Mouse (Mus musculus) adrenal gland, postnatal 4 days (tissue): ENCODE data around the gene Olfml3. TPM values are rescaled to one million over a fixed set of nuclear protein-coding genes. Genes with fewer than 3 reads are reported as not detected.

Experiments used
- DNase-seq, 2 experiments: peaks; one replicate each; pipeline ENCODE4 v3.0.0; 2021 to 2022; ENCODE audit warnings: low spot score in 2 of 2, mixed read lengths in 2 of 2
- long read RNA-seq, 2 experiments: library from polyadenylated mRNA; stranded (forward); transcript quantifications; one replicate each; pipeline ENCODE4 v2.0.0; 2021
- total RNA-seq, 2 experiments: library from RNA; stranded (reverse); gene quantifications; 2 replicates each; pipeline ENCODE4 v1.2.3; 2021

Olfml3 gene
- 10 to 100 TPM; 31.6 to 33.6 TPM for total RNA-seq
- long read RNA-seq, experiment 1, full-length matches to known transcripts, result 36 of 39 reads
- long read RNA-seq, experiment 1, partial matches to known transcripts, result 0 of 39 reads
- long read RNA-seq, experiment 1, other reads (novel, unspliced or antisense), result 3 of 39 reads
- long read RNA-seq, experiment 2, full-length matches to known transcripts, result 44 of 48 reads
- long read RNA-seq, experiment 2, partial matches to known transcripts, result 0 of 48 reads
- long read RNA-seq, experiment 2, other reads (novel, unspliced or antisense), result 4 of 48 reads

DNA sequence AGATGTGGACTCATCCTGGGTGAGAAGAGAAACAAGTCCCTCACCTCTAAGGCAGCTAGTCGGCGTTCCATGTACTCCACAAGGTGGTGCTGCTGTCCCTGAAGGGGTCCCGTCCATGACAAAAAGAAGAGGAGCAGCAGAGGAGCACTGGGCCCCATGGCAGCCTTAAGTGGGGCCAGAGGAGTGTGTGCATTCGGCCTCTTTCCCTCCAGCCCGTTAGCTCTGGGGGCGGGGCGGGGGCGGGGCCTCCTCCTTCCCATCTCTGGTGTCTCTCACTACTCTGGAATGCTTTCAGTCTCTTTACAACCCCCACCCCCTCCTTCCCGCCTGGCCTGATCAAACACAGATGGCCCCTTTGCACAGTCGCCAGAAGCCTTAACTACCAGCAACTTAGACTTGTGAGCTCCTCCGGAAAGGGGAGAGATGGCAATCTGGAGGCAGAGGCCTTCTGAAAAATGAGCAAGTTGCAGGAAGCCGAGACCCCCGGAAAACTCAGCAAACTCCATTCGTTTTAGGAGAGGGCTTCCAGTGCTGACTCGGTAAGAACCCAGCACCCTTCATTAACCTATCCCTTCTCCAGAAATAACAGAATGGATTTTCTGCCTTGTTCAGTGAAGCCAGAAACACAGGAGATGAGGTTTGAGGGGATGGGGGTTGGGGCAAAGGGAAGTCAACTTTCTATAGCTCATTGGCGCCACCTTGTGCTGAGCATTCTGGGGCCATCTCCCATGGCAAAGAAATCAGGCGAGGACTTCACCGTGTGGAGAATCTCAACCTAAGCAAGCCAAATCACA is at the start of gene Olfml3:
Gene Olfml3 (minus strand): TSS at position 224 of the 794 bp plus-strand sequence.
- DNase-seq, result peak; percentile 56 to 74

DNA sequence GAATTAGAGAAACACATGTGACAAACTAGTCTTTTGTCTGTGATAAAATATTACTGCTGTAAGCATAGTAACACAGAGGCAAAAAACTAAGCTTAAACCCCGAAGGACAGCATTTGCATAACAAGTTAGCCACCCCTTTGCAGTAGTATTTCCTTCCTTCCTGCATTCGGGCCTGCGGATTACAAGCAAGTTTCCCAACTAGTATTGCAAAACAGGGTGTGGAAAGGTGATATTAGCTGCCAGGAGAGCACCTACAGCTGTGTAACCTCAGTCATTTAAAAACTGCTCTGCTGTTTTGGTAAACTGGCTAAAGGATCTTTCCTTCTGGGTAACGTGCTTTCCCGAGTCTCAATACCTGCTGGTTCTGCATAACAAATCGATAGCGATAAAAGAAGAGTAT is 49.4 kb upstream of the Olfml3 start:
- DNase-seq, result no peak

DNA sequence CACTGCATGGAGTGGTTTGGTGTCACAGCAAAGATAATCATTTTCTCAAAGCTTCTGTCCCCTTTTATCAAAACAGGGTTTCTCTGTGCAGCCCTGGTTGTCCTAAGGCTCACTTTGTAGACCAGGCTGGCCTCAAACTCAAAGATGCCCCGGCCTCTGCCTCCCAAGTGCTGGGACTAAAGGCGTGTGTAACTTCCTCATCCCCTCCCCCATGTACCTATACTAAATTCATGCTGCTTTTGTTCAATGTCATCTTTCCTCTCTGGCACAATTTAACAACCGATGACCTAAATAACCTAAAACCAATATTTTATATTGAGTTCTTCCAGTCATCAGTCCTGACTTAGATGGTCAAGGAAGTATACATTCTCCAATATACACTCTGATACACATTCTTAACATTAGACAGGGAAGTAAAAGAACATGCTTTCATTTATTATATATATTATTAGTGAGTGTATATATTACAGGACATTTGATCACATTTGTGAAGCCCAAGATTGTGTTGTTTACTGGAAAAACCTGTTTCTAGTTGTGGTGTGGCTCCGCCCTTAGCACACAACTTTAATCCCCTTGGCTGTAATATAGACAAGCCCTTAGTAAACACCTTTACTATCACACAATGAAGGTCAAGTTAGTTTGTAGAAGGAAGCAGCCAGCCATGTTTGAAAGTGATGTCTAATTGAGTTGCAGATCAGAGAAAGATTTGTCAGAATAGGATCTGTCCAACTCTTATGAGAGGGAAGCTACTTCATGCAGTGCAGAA is 45.2 kb upstream of the Olfml3 start:
- DNase-seq, result no peak

- no peak for DNase-seq
These were observed 43.0 kb upstream of the Olfml3 start for GRCm38 (mm10) chr3:103780777-103781176.

DNA sequence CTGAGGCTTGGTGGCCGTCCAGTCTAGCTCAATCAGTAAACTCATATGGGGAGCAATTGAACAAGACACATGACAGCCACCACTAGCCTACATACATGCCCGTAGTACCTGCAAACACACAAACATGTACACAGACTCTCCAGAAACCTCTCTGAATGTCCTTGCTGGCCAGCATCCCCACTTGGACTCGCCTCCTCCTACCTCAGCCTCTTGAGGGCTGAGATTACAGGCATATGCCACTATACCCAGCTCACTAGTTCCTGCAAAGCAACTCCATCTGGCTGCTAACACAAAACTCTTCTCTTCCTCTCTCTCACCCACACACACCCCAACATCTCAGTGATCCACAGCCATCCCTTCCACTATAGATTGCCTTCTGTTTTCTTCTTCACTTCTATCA is 42.5 kb upstream of the Olfml3 start:
- no peak for DNase-seq

DNA sequence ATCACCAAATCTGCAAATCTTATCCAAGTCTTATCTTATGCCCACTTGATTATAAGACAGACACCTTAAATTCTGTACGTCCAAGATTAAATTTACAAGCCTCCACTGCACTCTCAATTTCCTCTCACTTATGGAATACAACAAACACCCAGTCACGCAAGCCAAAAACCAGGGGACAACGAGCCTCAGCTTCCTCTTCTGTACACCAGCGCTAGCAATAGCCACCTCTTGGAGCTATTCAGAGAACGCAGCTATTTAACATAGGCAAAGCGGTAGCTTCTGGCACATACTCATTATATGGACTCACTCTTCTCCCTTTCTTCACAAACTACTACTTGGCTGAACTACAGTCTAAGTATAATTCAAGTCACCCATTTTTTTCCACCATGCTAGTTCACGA is 41.4 kb upstream of the Olfml3 start:
- no peak for DNase-seq

DNA sequence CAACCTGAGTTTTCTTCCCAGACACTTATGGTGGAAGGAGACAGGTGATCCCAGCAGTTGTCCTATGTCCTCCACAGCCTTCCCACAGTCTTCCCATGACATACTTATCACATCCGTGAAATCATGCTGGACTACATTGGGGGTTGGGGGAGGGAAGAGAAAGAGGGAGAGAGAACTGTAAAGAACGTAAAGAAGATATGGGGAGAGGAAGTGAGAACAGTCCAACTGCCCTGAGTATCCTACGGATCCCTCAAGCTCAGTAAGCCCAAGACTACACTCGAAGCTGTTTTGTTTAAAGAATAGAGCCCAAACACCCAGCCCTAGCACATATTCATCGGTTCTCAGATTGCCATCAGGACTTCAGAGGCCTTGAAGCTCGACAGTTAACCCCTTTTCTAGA is 40.9 kb upstream of the Olfml3 start:
- no peak for DNase-seq

- no peak for DNase-seq
These were observed 40.1 kb upstream of the Olfml3 start for GRCm38 (mm10) chr3:103777940-103778339.

GRCm38 (mm10) chr3:103774009-103774408 is 36.2 kb upstream of the Olfml3 start:
- no peak for DNase-seq

DNA sequence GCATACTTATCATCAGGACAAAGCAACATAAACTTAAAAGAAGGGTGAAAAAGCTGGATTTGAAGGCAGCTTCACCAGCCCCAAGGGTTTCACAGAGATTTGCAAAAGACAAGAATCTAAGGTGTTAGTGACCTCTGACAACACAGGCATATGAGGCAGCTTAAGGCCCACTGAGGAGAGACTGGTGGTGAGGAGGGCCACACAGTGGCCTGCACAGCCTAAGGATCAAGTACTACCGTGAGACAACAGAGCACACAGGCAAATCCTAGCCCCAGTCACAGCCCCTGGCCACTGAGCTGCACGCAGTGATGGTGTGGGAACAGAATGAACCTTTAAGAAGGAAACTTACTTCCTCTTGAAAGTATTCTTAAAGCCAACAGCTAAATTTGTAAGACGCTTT is 35.7 kb upstream of the Olfml3 start:
- DNase-seq, result no peak

GRCm38 (mm10) chr3:103772846-103773245 is 35.0 kb upstream of the Olfml3 start:
- DNase-seq, result no peak

DNA sequence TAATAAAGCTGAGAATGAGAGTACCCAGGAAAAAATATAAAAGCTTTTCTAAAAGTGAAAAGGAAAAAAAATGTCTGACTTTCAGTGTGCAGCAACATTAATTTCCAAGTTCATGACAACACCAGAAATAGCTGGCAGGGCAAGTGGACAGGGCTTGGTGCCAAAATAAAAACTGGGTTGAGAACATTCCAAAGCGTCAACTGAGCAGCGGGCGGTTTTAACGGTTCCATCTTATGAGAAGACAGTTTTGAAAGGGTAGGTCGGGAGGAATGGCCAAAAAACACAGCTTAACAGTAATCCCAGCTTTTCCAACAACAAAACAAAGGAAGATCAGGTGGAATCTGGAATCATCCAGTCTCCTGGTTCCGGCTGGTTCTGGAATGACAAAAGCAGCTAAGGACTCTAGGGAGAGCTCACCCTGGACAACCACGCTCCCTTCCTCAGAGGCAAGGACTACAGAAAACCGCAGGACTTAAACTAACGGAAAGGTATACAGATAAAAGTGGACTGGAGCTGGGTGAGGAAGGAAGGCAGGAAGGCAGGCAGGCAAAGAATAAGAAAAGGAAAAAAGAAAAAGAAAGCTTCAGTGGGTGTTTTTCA is 33.8 kb upstream of the Olfml3 start:
- DNase-seq, result peak in 1 of 2 experiments; percentile 39

DNA sequence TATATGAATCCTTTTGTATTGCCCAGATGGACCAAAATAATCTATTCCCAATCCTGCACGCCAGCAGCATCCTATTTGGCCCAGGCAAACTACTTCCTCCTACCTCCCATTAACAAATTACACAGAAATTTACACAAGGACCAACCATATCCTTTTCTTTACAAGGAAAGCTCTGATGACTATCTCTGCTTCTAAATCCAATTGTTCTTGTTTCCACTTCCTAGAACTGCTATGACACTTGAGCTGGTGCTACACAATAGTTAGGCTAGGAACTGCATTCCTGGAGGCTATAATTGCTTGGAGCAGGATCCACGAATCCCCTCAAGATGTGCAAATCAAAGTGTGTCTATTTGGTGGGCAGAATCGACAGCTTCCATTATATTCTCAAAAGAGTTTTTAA is 29.0 kb upstream of the Olfml3 start:
- no peak for DNase-seq

GRCm38 (mm10) chr3:103759261-103759970 is 21.6 kb upstream of the Olfml3 start:
- no peak for DNase-seq

- no peak for DNase-seq
These were observed 20.7 kb upstream of the Olfml3 start for GRCm38 (mm10) chr3:103758456-103758855.

DNA sequence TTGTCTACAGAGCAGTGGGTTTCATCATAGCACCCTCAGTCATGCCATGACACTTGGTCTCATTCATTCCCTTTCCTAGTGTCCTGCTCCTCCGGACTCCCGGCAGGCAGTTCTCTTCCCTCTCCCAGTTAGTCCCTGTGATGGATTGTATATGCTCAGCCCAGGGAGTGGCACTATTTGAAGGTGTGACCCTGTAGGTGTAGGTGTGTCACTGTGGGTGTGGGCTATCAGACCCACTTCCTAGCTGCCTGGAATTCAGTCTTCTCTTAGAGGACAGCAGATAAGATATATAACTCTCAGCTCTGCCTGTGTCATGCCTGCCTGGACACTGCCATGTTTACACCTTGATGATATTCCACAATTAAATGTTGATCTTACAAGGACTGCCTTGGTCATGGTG is 19.1 kb upstream of the Olfml3 start:
- DNase-seq, result no peak

- no peak for DNase-seq
These were observed 17.6 kb upstream of the Olfml3 start for GRCm38 (mm10) chr3:103755351-103755750.

DNA sequence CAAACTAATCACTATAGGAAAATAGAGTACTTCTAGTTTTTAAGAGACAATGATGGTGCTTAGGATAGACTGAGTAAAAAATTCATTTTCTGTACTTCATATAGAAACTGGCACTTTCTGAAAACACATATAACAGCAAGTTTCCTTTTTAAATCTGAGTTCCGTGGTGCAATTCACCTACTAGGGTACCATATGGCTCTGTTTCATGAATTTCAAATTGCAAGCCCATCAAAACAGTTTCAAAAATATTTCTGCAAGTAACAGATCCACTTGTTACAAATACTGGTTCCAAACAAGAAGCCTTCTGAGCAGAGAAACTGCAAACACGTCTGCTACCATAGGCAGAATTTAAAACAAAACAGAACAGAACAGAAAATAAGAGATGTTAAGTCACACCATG is 13.8 kb upstream of the Olfml3 start:
- no peak for DNase-seq

- no peak for DNase-seq
These were observed 8.9 kb upstream of the Olfml3 start for GRCm38 (mm10) chr3:103746711-103747110.

GRCm38 (mm10) chr3:103745001-103745770 is 7.4 kb upstream of the Olfml3 start:
- DNase-seq, result no peak
